Mouse (Mus musculus) heart, embryonic 15.5 days (tissue): ENCODE measurements around the gene Prss46. TPM values are rescaled to one million over a fixed set of nuclear protein-coding genes. Genes with fewer than 3 reads are reported as not detected.
"Not testable (repeated sequence)": the region's sequence is repeated elsewhere in the genome, so short reads cannot be mapped to it uniquely, and the experiment has no call there.

Experiments used
- ATAC-seq: fragments of 200-750 bp; cut with Nextera tagmentation; replicated peaks from 2 replicates; pipeline ENCODE4 v1.8.0; 2017; ENCODE audit warnings: low read depth, moderate TSS enrichment; ENCODE audit not compliant: insufficient number of reproducible peaks, insufficient read depth, low FRiP score
- H3K27ac ChIP-seq: fragments of 300-500 bp; sonication (generic); 2 replicates; pipeline ENCODE4 v1.5.1; 2015; ENCODE audit warnings: mild to moderate bottlenecking, inconsistent platforms
- H3K27me3 ChIP-seq: fragments of 300-500 bp; sonication (generic); 2 replicates; pipeline ENCODE4 v1.6.1; 2015; ENCODE audit warnings: inconsistent platforms
- H3K36me3 ChIP-seq: fragments of 300-500 bp; sonication (generic); 2 replicates; pipeline ENCODE4 v1.6.1; 2015; ENCODE audit warnings: mild to moderate bottlenecking, inconsistent platforms
- H3K4me1 ChIP-seq: fragments of 300-500 bp; sonication (generic); replicated peaks from 2 replicates; pipeline ENCODE4 v1.6.1; 2015; ENCODE audit warnings: inconsistent platforms
- H3K4me2 ChIP-seq: fragments of 300-500 bp; sonication (generic); 2 replicates; pipeline ENCODE4 v1.6.1; 2015; ENCODE audit warnings: inconsistent platforms, mild to moderate bottlenecking, moderate library complexity
- H3K4me3 ChIP-seq: fragments of 300-500 bp; sonication (generic); 2 replicates; pipeline ENCODE4 v1.5.1; 2015; ENCODE audit warnings: mild to moderate bottlenecking, inconsistent platforms
- H3K9ac ChIP-seq: fragments of 300-500 bp; sonication (generic); 2 replicates; pipeline ENCODE4 v1.6.1; 2015; ENCODE audit warnings: mild to moderate bottlenecking, inconsistent platforms
- H3K9me3 ChIP-seq: fragments of 300-500 bp; sonication (generic); replicated peaks from 2 replicates; pipeline ENCODE4 v1.6.1; 2016; ENCODE audit warnings: inconsistent platforms
- WGBS: fragments of 180-500 bp; shearing (Covaris S2); methylation state at CpG from one replicate; pipeline ENCODE4 v1.1.7; 2015; ENCODE audit warnings: mixed read lengths; 5-methylcytosine and 5-hydroxymethylcytosine counted together
- polyA plus RNA-seq: library from polyadenylated mRNA; unstranded; fragments of >200 nt; fragmentation: Nextera tagmentation; extraction: Ambion mirVana; gene quantifications from 2 replicates; pipeline ENCODE4 v1.2.1, GENCODE M21; 2015

Prss46 gene
- polyA plus RNA-seq: 0.10 TPM in 1 of 2 replicates, not detected in the other

- Histone ChIP-seq H3K36me3 (no peaks in the 10 kb centered on the region), H3K27ac (no peak within 1 kb of the TSS), H3K9ac (no peak within 1 kb of the TSS), H3K4me3 (no peak within 1 kb of the TSS), H3K9me3 (no peaks in the 10 kb centered on the region), H3K4me1 (no peaks in the 10 kb centered on the region), H3K27me3 (no peaks in the 10 kb centered on the region), H3K4me2 (no peak within 1 kb of the TSS)
- no peak for ATAC-seq
- WGBS: 79% methylated on average over 10 of the region's 10 CpGs
Measured at GRCm38 (mm10) chr9:110844206-110844605, at the start of gene Prss46. Gene Prss46, plus strand, starts transcription at chr9:110844506.

- H3K36me3 ChIP-seq: no peaks in the 10 kb centered on the region
- 76% methylated on average over 10 of the region's 10 CpGs for WGBS
- H3K4me3 ChIP-seq: no peak overlapping the region
- H3K4me2 ChIP-seq: no peak overlapping the region
- no peaks in the 10 kb centered on the region for H3K9me3 ChIP-seq
- no peak overlapping the region for H3K27ac ChIP-seq
- no peaks in the 10 kb centered on the region for H3K27me3 ChIP-seq
- no peaks in the 10 kb centered on the region for H3K4me1 ChIP-seq
- no peak for ATAC-seq
- no peak overlapping the region for H3K9ac ChIP-seq
Measured at GRCm38 (mm10) chr9:110797013-110797412, 47.3 kb upstream of the Prss46 start.

GRCm38 (mm10) chr9:110797866-110798265 is 46.4 kb upstream of the Prss46 start, which contains the start of gene Prss42:
Gene Prss42, plus strand, starts transcription at chr9:110798166.
- Histone ChIP-seq H3K36me3 (no peaks in the 10 kb centered on the region), H3K27me3 (no peaks in the 10 kb centered on the region), H3K4me1 (no peaks in the 10 kb centered on the region), H3K4me3 (no peak within 1 kb of the TSS), H3K27ac (no peak within 1 kb of the TSS), H3K4me2 (no peak within 1 kb of the TSS), H3K9me3 (no peaks in the 10 kb centered on the region), H3K9ac (no peak within 1 kb of the TSS)
- no peak for ATAC-seq
- 85% methylated on average over 14 of the region's 14 CpGs for WGBS

- Histone ChIP-seq H3K9ac (no peak overlapping the region), H3K4me3 (no peak overlapping the region), H3K4me2 (no peak overlapping the region), H3K4me1 (no peaks in the 10 kb centered on the region), H3K27me3 (no peaks in the 10 kb centered on the region), H3K36me3 (no peaks in the 10 kb centered on the region), H3K9me3 (no peaks in the 10 kb centered on the region), H3K27ac (no peak overlapping the region)
- no peak for ATAC-seq
- WGBS: 80% methylated on average over 8 of the region's 8 CpGs
Measured at GRCm38 (mm10) chr9:110800834-110801479, 43.3 kb upstream of the Prss46 start.

GRCm38 (mm10) chr9:110803294-110803693 is 41.0 kb upstream of the Prss46 start:
- H3K27ac ChIP-seq: no peak overlapping the region
- H3K9ac ChIP-seq: no peak overlapping the region
- no peaks in the 10 kb centered on the region for H3K4me1 ChIP-seq
- no peak for ATAC-seq
- 59% methylated on average over 4 of the region's 4 CpGs for WGBS
- no peaks in the 10 kb centered on the region for H3K27me3 ChIP-seq
- no peaks in the 10 kb centered on the region for H3K36me3 ChIP-seq
- H3K4me3 ChIP-seq: no peak overlapping the region
- no peaks in the 10 kb centered on the region for H3K9me3 ChIP-seq
- H3K4me2 ChIP-seq: no peak overlapping the region

- H3K9ac ChIP-seq: no peak overlapping the region
- peaks cover 5% of the 10 kb centered on the region; the same call in 1 of the 2 replicates for H3K27me3 ChIP-seq
- H3K9me3 ChIP-seq: no peaks in the 10 kb centered on the region
- H3K4me3 ChIP-seq: no peak overlapping the region
- no peaks in the 10 kb centered on the region for H3K36me3 ChIP-seq
- WGBS: 85% methylated on average over 4 of the region's 4 CpGs
- H3K4me1 ChIP-seq: no peaks in the 10 kb centered on the region
- H3K27ac ChIP-seq: no peak overlapping the region
- no peak overlapping the region for H3K4me2 ChIP-seq
- ATAC-seq: no peak
Measured at GRCm38 (mm10) chr9:110810051-110810450, 34.3 kb upstream of the Prss46 start.

GRCm38 (mm10) chr9:110813789-110814188 is 30.5 kb upstream of the Prss46 start, which contains the start of gene Prss44:
Gene Prss44, plus strand, starts transcription at chr9:110813994.
- H3K9me3 ChIP-seq: no peaks in the 10 kb centered on the region
- H3K36me3 ChIP-seq: no peaks in the 10 kb centered on the region
- 57% methylated on average over 18 of the region's 18 CpGs for WGBS
- H3K4me1 ChIP-seq: no peaks in the 10 kb centered on the region
- no peak within 1 kb of the TSS for H3K4me3 ChIP-seq
- H3K27ac ChIP-seq: no peak within 1 kb of the TSS
- no peak within 1 kb of the TSS for H3K9ac ChIP-seq
- ATAC-seq: no peak
- H3K4me2 ChIP-seq: no peak within 1 kb of the TSS
- H3K27me3 ChIP-seq: peaks cover 5% of the 10 kb centered on the region; the same call in 1 of the 2 replicates

- not testable (repeated sequence) for H3K27me3 ChIP-seq, H3K4me3 ChIP-seq, H3K36me3 ChIP-seq, ATAC-seq, H3K4me2 ChIP-seq, H3K4me1 ChIP-seq, H3K9me3 ChIP-seq, H3K27ac ChIP-seq, H3K9ac ChIP-seq
Measured at GRCm38 (mm10) chr9:110820546-110820945, 23.8 kb upstream of the Prss46 start.

- ATAC-seq: no peak
- Histone ChIP-seq H3K27ac (no peak overlapping the region), H3K4me2 (no peak overlapping the region), H3K9me3 (no peaks in the 10 kb centered on the region), H3K27me3 (no peaks in the 10 kb centered on the region), H3K9ac (no peak overlapping the region), H3K4me1 (no peaks in the 10 kb centered on the region), H3K36me3 (no peaks in the 10 kb centered on the region), H3K4me3 (no peak overlapping the region)
- WGBS: 74% methylated on average over 7 of the region's 7 CpGs
Measured at GRCm38 (mm10) chr9:110821436-110821835, 22.9 kb upstream of the Prss46 start.

- WGBS: 68% methylated on average over 4 of the region's 4 CpGs
- no peak overlapping the region for H3K27ac ChIP-seq
Measured at GRCm38 (mm10) chr9:110825426-110825825, 18.9 kb upstream of the Prss46 start.

GRCm38 (mm10) chr9:110825832-110826231 is 18.5 kb upstream of the Prss46 start:
- H3K4me2 ChIP-seq: no peak overlapping the region
- no peak overlapping the region for H3K27ac ChIP-seq

More at GRCm38 (mm10) chr9:110825426-110825825, 18.9 kb upstream of the Prss46 start:
- no peaks in the 10 kb centered on the region for H3K36me3 ChIP-seq
- no peak for ATAC-seq
- H3K4me1 ChIP-seq: no peaks in the 10 kb centered on the region
- H3K4me2 ChIP-seq: no peak overlapping the region
- H3K27me3 ChIP-seq: peaks cover 11% of the 10 kb centered on the region
- H3K9ac ChIP-seq: no peak overlapping the region
- no peak overlapping the region for H3K4me3 ChIP-seq
- no peaks in the 10 kb centered on the region for H3K9me3 ChIP-seq

GRCm38 (mm10) chr9:110826390-110826789 is 17.9 kb upstream of the Prss46 start, which contains the start of gene Prss43:
Gene Prss43, plus strand, starts transcription at chr9:110826690.
- Histone ChIP-seq H3K27me3 (peaks cover 11% of the 10 kb centered on the region), H3K36me3 (no peaks in the 10 kb centered on the region), H3K4me1 (no peaks in the 10 kb centered on the region), H3K27ac (no peak within 1 kb of the TSS), H3K9me3 (no peaks in the 10 kb centered on the region), H3K9ac (no peak within 1 kb of the TSS), H3K4me2 (no peak within 1 kb of the TSS), H3K4me3 (no peak within 1 kb of the TSS)
- no peak for ATAC-seq
- 79% methylated on average over 3 of the region's 3 CpGs for WGBS

More at GRCm38 (mm10) chr9:110825832-110826231, 18.5 kb upstream of the Prss46 start:
- Histone ChIP-seq H3K27me3 (peaks cover 11% of the 10 kb centered on the region), H3K9ac (no peak overlapping the region), H3K9me3 (no peaks in the 10 kb centered on the region), H3K4me1 (no peaks in the 10 kb centered on the region), H3K36me3 (no peaks in the 10 kb centered on the region), H3K4me3 (no peak overlapping the region)
- 69% methylated on average over 7 of the region's 7 CpGs for WGBS
- no peak for ATAC-seq
